Mouse (Mus musculus) midbrain, postnatal 0 days (tissue): ENCODE results near the gene Cadm4. TPM values are rescaled to one million over a fixed set of nuclear protein-coding genes. Genes with fewer than 3 reads are reported as not detected.

ENCODE experiments used
- ATAC-seq: fragments of 200-750 bp; cut with Nextera tagmentation; 2 replicates; pipeline ENCODE4 v1.8.0; 2017; ENCODE audit warnings: moderate number of reproducible peaks, mild to moderate bottlenecking, moderate TSS enrichment, moderate library complexity; ENCODE audit not compliant: low FRiP score
- DNase-seq: peaks from one replicate; pipeline ENCODE4 v3.0.0-alpha.2; 2015; ENCODE audit warnings: low spot score
- H3K27ac ChIP-seq: fragments of 300-500 bp; sonication (generic); 2 replicates; pipeline ENCODE4 v1.5.1; 2014; ENCODE audit warnings: low read depth, mild to moderate bottlenecking, low read length, mixed read lengths
- H3K27me3 ChIP-seq: fragments of 300-500 bp; sonication (generic); 2 replicates; pipeline ENCODE4 v1.6.1; 2014; ENCODE audit warnings: low read length, control low read depth, mixed read lengths; ENCODE audit not compliant: insufficient read depth
- H3K36me3 ChIP-seq: fragments of 300-500 bp; sonication (generic); 2 replicates; pipeline ENCODE4 v1.6.1; 2014; ENCODE audit warnings: low read length, control low read depth, mixed read lengths; ENCODE audit not compliant: insufficient read depth
- H3K4me1 ChIP-seq: fragments of 300-500 bp; sonication (generic); 2 replicates; pipeline ENCODE4 v1.6.1; 2014; ENCODE audit warnings: mild to moderate bottlenecking, control low read depth, antibody characterized with exemption, low read length, mixed read lengths; ENCODE audit not compliant: insufficient read depth
- H3K4me2 ChIP-seq: fragments of 300-500 bp; sonication (generic); 2 replicates; pipeline ENCODE4 v1.6.1; 2014; ENCODE audit warnings: low read depth, mild to moderate bottlenecking, low read length, mixed read lengths; ENCODE audit not compliant: poor library complexity, severe bottlenecking
- H3K4me3 ChIP-seq: fragments of 300-500 bp; sonication (generic); 2 replicates; pipeline ENCODE4 v1.5.1; 2014; ENCODE audit warnings: low read depth, mild to moderate bottlenecking, low read length, moderate library complexity
- H3K9ac ChIP-seq: fragments of 300-500 bp; sonication (generic); replicated peaks from 2 replicates; pipeline ENCODE4 v1.6.1; 2014; ENCODE audit warnings: mild to moderate bottlenecking, low read length, moderate library complexity, mixed read lengths; ENCODE audit not compliant: poor library complexity, severe bottlenecking
- H3K9me3 ChIP-seq: fragments of 300-500 bp; sonication (generic); 2 replicates; pipeline ENCODE4 v1.6.1; 2016; ENCODE audit warnings: low read length, control low read depth
- CTCF ChIP-seq: IDR thresholded peaks from 2 replicates; pipeline ENCODE4 v1.5.1; 2016; ENCODE audit warnings: antibody characterized with exemption, mild to moderate bottlenecking
- WGBS: fragments of 180-500 bp; shearing (Covaris S2); extraction: QIAGEN DNeasy Blood & Tissue Kit; methylation state at CpG from one replicate; pipeline ENCODE4 v1.1.7; 2014; 5-methylcytosine and 5-hydroxymethylcytosine counted together
- polyA plus RNA-seq: library from polyadenylated mRNA; unstranded; fragments of >200 nt; fragmentation: Nextera tagmentation; extraction: Ambion mirVana; gene quantifications from 2 replicates; pipeline ENCODE4 v1.2.1, GENCODE M21; 2015
- total RNA-seq: library from RNA; depleted of rRNA; stranded (reverse); fragments of >200 nt; gene quantifications from 2 replicates; pipeline ENCODE4 v1.2.3, GENCODE M21; 2014

Cadm4 gene
- total and polyA plus RNA-seq, 2 experiments from 2014 or later: 88.1 to 354 TPM

GRCm38 (mm10) chr7:24501492-24501891 is 19.7 kb downstream of the Cadm4 start:
- Histone ChIP-seq H3K36me3 (peaks cover 23% of the 10 kb centered on the region), H3K9me3 (no peaks in the 10 kb centered on the region), H3K27me3 (no peaks in the 10 kb centered on the region), H3K4me3 (no peak overlapping the region), H3K9ac (no peak overlapping the region), H3K4me1 (peaks cover 8% of the 10 kb centered on the region; the same call in 1 of the 2 replicates), H3K4me2 (no peak overlapping the region), H3K27ac (no peak overlapping the region)
- WGBS: 60% methylated on average over 21 of the region's 21 CpGs
- ATAC-seq (no peak), DNase-seq (no peak)
- peak; percentile 43 for TF ChIP-seq CTCF

GRCm38 (mm10) chr7:24504004-24504403 is 22.2 kb downstream of the Cadm4 start:
- Histone ChIP-seq H3K4me3 (no peak overlapping the region), H3K9me3 (no peaks in the 10 kb centered on the region), H3K27me3 (no peaks in the 10 kb centered on the region), H3K27ac (0 out of 2 replicates have a peak overlapping the region, but pooled peaks have one; percentile 51), H3K36me3 (peaks cover 23% of the 10 kb centered on the region), H3K4me2 (no peak overlapping the region), H3K9ac (no peak overlapping the region), H3K4me1 (peaks cover 14% of the 10 kb centered on the region)
- TF ChIP-seq CTCF: no peak
- DNase-seq (no peak), ATAC-seq (no peak)
- WGBS: 25% methylated on average over 9 of the region's 10 CpGs

DNA sequence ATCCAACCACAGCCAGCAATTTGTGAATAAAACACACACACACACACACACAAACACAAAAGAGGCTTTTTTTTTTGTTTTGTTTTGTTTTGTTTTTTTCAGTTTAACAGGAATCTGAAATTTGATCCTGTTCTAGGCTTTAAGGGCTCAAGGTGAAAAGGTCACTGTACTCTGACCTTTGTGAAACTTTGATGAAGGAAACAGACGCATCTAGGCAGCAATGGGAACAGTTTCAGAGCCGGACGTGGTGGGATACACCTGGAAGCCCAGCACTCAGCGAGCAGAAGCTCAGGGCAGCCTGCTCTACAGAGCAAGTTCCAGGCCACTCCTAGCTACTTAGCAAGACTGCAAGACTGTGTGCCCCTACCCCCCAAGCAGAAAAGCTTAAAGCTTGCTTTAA is 23.0 kb downstream of the Cadm4 start:
- TF ChIP-seq CTCF: no peak
- ATAC-seq: no peak
- Histone ChIP-seq H3K36me3 (peaks cover 19% of the 10 kb centered on the region), H3K4me1 (peaks cover 14% of the 10 kb centered on the region), H3K27me3 (no peaks in the 10 kb centered on the region), H3K9ac (peak overlapping the region; percentile 93; the same call in 1 of the 2 replicates), H3K4me3 (no peak overlapping the region), H3K9me3 (no peaks in the 10 kb centered on the region), H3K4me2 (no peak overlapping the region), H3K27ac (peak overlapping the region; percentile 99; the same call in 1 of the 2 replicates)
- WGBS: 36% methylated on average over 4 of the region's 4 CpGs
- no peak for DNase-seq

- Histone ChIP-seq H3K9me3 (no peaks in the 10 kb centered on the region), H3K4me1 (peaks cover 14% of the 10 kb centered on the region), H3K36me3 (peaks cover 18% of the 10 kb centered on the region), H3K27ac (peak overlapping the region; percentile 99), H3K9ac (peak overlapping the region; percentile 93), H3K27me3 (no peaks in the 10 kb centered on the region), H3K4me3 (peak overlapping the region; percentile 63; the same call in 1 of the 2 replicates), H3K4me2 (peak overlapping the region; percentile 65)
- DNase-seq (no peak), ATAC-seq (no peak)
- WGBS: 4% methylated on average over 15 of the region's 15 CpGs
- no peak for TF ChIP-seq CTCF
Measured at GRCm38 (mm10) chr7:24505447-24506064, 23.7 kb downstream of the Cadm4 start.

DNA sequence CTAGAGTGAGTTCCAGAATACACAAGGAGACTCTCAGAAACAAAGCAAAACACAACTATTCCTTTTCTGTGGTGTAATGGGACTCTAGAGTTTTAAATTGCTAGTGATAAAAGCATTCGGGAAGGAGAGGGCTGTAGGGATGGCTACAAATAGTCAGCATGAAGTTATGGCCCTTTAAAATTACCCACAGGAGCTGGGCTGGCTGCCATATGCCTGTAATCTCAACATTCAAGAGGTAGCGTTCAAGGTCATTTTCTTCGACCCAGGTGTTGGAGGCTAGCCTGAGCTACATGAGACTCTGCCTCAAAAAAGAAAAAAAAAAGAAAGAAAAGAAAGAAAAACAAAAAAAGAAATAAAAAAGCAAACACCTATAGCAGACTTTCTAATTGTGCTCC is 24.2 kb downstream of the Cadm4 start:
- H3K9ac ChIP-seq: peak overlapping the region; percentile 93
- peaks cover 14% of the 10 kb centered on the region for H3K4me1 ChIP-seq
- TF ChIP-seq CTCF: no peak
- DNase-seq (no peak), ATAC-seq (no peak)
- peaks cover 18% of the 10 kb centered on the region for H3K36me3 ChIP-seq
- no peaks in the 10 kb centered on the region for H3K9me3 ChIP-seq
- WGBS: 5% methylated on average over 3 of the region's 3 CpGs
- peak overlapping the region; percentile 99 for H3K27ac ChIP-seq
- H3K27me3 ChIP-seq: no peaks in the 10 kb centered on the region
- peak overlapping the region; percentile 65 for H3K4me2 ChIP-seq
- peak overlapping the region; percentile 63; the same call in 1 of the 2 replicates for H3K4me3 ChIP-seq

GRCm38 (mm10) chr7:24506476-24506837 is 24.6 kb downstream of the Cadm4 start:
- WGBS: 1% methylated on average over 12 of the region's 12 CpGs
- H3K4me2 ChIP-seq: peak overlapping the region; percentile 65
- ATAC-seq: peak; percentile 0; the same call in 1 of the 2 replicates
- no peaks in the 10 kb centered on the region for H3K27me3 ChIP-seq
- H3K9ac ChIP-seq: peak overlapping the region; percentile 93
- peak; percentile 76 for DNase-seq
- H3K36me3 ChIP-seq: peaks cover 18% of the 10 kb centered on the region
- H3K27ac ChIP-seq: peak overlapping the region; percentile 99
- H3K9me3 ChIP-seq: no peaks in the 10 kb centered on the region
- TF ChIP-seq CTCF: no peak
- H3K4me3 ChIP-seq: peak overlapping the region; percentile 63
- H3K4me1 ChIP-seq: peaks cover 14% of the 10 kb centered on the region
